Mouse (Mus musculus) cortical plate, adult 2 months (tissue): ENCODE data around the gene Rab11a. TPM values are rescaled to one million over a fixed set of nuclear protein-coding genes. Genes with fewer than 3 reads are reported as not detected.
"Not testable (repeated sequence)": the region's sequence is repeated elsewhere in the genome, so short reads cannot be mapped to it uniquely, and the experiment has no call there.

Source experiments
- H3K27ac ChIP-seq: fragments of 200-500 bp; 2 replicates; pipeline ENCODE4 v1.5.1; 2012; ENCODE audit warnings: low read length, control low read depth, inconsistent platforms; ENCODE audit not compliant: insufficient read depth
- H3K4me1 ChIP-seq: fragments of 200-500 bp; 2 replicates; pipeline ENCODE4 v1.6.1; 2011; ENCODE audit warnings: low read length; ENCODE audit not compliant: control insufficient read depth, insufficient read depth
- H3K4me3 ChIP-seq: fragments of 200-500 bp; 2 replicates; pipeline ENCODE4 v1.5.1; 2011; ENCODE audit warnings: mild to moderate bottlenecking, low read length, control low read depth; ENCODE audit not compliant: insufficient read depth
- CTCF ChIP-seq: fragments of 200-500 bp; IDR thresholded peaks from 2 replicates; pipeline ENCODE4 v1.5.1; 2011; ENCODE audit warnings: mild to moderate bottlenecking, control low read depth, low read length; ENCODE audit not compliant: insufficient read depth; ENCODE audit errors: extremely low read depth
- POLR2A ChIP-seq: fragments of 200-500 bp; IDR thresholded peaks from 2 replicates; pipeline ENCODE4 v1.6.1; 2011; ENCODE audit warnings: mild to moderate bottlenecking, low read length, control low read depth; ENCODE audit not compliant: insufficient read depth; ENCODE audit errors: extremely low read depth
- polyA plus RNA-seq: library from polyadenylated mRNA; depleted of rRNA; stranded (reverse); fragments of >200 nt; gene quantifications from 2 replicates; pipeline ENCODE4 v1.2.3, GENCODE M21; 2012

Gene Rab11a
- polyA plus RNA-seq, 1 experiment = 221 TPM

DNA sequence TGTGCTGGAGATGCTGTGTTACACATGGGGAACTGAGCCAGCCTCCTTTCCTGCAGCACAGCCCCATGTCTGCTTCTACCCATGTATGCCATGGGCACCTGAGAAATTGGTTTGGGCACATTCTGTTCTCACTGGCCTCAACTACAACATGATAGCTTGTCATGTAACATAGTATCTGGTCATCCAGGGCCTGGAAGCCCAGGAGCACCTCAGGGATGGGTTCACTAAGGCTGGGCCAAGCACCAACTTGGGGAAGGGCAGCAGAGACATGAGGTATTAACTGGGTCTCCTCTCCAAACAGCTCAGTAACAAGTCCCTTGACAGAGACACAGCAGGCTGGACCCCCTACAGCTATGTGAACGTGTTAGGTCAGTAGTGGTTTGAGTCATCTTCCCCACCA is 40.6 kb downstream of the Rab11a start:
- no peaks in the 10 kb centered on the region; the same call in 1 of the 2 replicates for H3K4me1 ChIP-seq
- no peak overlapping the region for H3K4me3 ChIP-seq
- no peak for TF ChIP-seq CTCF
- TF ChIP-seq POLR2A = no peak
- H3K27ac ChIP-seq = no peak overlapping the region

- Histone ChIP-seq H3K4me3 (no peak overlapping the region), H3K27ac (no peak overlapping the region), H3K4me1 (no peaks in the 10 kb centered on the region; the same call in 1 of the 2 replicates)
- no peak for TF ChIP-seq CTCF
Observed at GRCm38 (mm10) chr9:64696404-64696803, 41.2 kb downstream of the Rab11a start.

GRCm38 (mm10) chr9:64695266-64695665 is 42.3 kb downstream of the Rab11a start:
- TF ChIP-seq POLR2A = no peak
- no peak for TF ChIP-seq CTCF
- Histone ChIP-seq H3K4me1 (no peaks in the 10 kb centered on the region; the same call in 1 of the 2 replicates), H3K4me3 (no peak overlapping the region), H3K27ac (no peak overlapping the region)

- Histone ChIP-seq H3K4me1 (no peaks in the 10 kb centered on the region), H3K27ac (no peak overlapping the region), H3K4me3 (no peak overlapping the region)
- no peak for TF ChIP-seq POLR2A
- no peak for TF ChIP-seq CTCF
Observed at GRCm38 (mm10) chr9:64693094-64693493, 44.5 kb downstream of the Rab11a start.

GRCm38 (mm10) chr9:64691176-64691575 is 46.4 kb downstream of the Rab11a start:
- Histone ChIP-seq H3K4me1 (no peaks in the 10 kb centered on the region), H3K27ac (no peak overlapping the region), H3K4me3 (no peak overlapping the region)
- TF ChIP-seq POLR2A (no peak), CTCF (peak; percentile 86)

GRCm38 (mm10) chr9:64690771-64691170 is 46.8 kb downstream of the Rab11a start:
- no peak for TF ChIP-seq POLR2A
- TF ChIP-seq CTCF = no peak
- H3K4me3 ChIP-seq = no peak overlapping the region
- H3K4me1 ChIP-seq = no peaks in the 10 kb centered on the region
- H3K27ac ChIP-seq = no peak overlapping the region

DNA sequence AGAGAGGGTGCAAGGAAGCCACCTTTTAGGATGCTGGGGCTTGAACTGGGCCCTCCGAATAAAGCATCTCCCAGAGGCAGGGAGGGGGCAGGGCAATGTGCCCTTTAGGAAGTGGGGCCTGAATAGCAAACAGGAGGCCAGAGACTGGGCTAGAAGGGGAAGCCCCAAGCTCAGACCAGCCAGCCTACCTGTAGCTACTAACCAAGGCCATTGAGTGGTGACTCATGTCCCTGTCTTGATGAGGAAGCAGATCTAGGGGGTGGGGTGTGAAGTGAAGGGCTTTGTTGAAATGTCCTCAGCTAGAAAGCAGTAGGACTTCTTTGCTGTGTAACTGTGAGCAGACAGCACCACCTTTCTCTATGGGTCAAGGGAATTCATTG is 49.6 kb downstream of the Rab11a start:
- TF ChIP-seq CTCF (no peak), POLR2A (no peak)

GRCm38 (mm10) chr9:64687122-64688014 is 50.2 kb downstream of the Rab11a start:
- no peak overlapping the region for H3K27ac ChIP-seq
- H3K4me3 ChIP-seq = no peak overlapping the region
- TF ChIP-seq POLR2A (no peak), CTCF (no peak)
- H3K4me1 ChIP-seq = no peaks in the 10 kb centered on the region

More for the DNA sequence above, 49.6 kb downstream of the Rab11a start:
- no peaks in the 10 kb centered on the region for H3K4me1 ChIP-seq
- no peak overlapping the region for H3K27ac ChIP-seq
- no peak overlapping the region for H3K4me3 ChIP-seq

GRCm38 (mm10) chr9:64671341-64672319 is 65.9 kb downstream of the Rab11a start:
- not testable (repeated sequence) for H3K4me3 ChIP-seq, H3K27ac ChIP-seq, H3K4me1 ChIP-seq
